Mouse (Mus musculus) thymus, adult 18-20 months (tissue): ENCODE data around the gene Vps33a.

Experiments used
- DNase-seq, 2 experiments: peaks; one replicate each; pipeline ENCODE4 v3.0.0; 2022; ENCODE audit warnings: mixed read lengths in 2 of 2

Vps33a gene

DNA sequence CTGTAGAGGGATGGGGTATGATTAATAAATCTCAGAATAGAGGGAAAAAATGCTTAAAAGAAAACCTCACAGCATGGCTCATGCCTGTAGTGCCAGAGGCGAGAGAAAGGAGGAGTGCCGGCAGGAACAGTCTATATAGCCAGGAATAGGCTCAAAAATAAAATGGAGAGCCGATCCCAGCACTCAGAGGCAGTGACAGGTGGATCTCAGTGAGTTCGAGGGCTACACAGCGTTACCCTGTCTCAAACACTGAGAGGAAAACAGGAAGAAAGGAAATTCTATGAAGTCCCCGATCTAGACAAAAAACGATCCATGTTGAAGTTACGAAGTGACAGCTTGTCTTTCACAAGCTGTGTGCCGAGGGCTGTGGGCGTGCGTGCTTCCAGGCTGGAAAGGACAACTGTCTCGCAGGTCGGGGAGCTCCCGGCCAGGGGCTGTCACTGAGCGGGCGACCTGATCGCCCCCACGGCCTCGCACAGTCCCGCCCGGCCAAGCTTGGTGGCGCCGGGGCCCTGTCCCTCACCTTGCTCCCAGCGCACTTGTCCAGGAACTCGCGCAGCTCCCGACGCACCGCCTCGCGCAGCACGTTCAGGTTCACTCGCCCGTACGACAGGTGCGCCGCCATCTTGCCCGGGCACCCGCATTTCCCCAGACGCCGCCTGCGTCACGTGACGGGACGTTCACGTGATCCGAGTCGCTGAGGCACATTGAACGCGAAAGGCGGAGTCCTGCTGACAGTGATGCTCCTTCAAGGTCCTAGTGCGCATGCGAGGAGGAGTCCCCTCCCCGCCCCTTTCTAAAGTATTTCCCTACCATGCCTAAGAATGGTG lies at the start of gene Vps33a:
Gene Vps33a, minus strand, starts transcription at position 682 of the 830 bp plus-strand sequence.
- peak; percentile 95 to 97 for DNase-seq

DNA sequence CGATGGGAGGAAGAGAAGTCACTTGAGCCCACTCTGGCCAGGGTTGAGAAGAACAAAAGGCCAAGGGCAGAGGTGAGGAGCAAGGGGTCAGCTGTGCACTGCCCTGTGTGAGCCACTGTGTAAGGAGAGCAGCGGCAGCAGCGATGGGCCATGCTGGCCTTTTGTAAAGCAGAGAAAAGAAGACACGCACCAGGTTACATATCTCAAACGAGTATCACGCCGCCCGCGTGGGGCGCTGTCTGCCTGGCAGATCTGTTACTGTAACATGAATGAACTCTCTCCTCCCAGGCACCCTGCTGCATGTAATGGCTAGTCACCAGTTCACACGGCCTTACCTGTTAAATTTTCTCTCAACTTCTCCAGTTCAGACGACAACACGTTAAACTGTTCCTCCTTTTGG lies 49.6 kb upstream of the Vps33a start:
- no peak for DNase-seq

DNA sequence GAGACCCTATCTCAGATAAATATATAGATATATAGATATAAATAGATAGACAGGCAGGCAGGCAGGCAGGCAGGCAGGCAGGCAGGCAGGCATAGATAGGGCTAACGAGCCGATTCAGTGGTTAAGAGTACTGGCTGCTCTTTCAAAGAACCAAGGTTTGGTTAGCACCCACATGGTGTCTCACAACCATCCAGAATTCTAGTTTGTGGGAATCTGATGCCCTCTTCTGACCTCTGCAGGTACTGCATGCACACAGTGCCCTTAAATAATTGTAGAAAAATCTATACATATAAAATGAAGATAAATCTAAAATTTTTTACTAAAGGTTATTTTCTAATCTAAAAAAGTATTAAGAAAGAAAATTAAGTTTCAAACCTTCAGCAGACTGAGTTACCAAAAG lies 45.7 kb upstream of the Vps33a start:
- DNase-seq = no peak

DNA sequence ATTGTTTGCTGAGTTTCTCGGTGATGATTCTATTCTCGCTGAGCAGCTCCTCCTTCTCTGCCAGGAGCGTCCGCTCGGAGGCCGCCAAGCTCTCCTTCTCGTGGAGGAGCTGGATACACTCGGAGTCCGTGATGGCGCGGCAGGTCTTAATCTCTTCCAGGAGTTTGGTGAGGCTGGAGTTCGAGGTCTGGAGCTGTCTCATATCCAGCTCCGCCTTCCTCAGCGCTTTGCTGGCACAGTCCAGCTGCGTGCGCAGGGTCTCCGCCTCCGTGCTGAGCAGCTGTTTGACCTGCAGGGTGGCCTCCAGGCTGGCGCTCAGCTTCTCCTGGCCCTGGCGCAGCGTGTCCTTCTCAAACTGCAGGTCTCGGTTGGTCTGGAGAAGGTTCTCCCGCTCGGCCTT lies 41.4 kb upstream of the Vps33a start:
- DNase-seq = no peak

DNA sequence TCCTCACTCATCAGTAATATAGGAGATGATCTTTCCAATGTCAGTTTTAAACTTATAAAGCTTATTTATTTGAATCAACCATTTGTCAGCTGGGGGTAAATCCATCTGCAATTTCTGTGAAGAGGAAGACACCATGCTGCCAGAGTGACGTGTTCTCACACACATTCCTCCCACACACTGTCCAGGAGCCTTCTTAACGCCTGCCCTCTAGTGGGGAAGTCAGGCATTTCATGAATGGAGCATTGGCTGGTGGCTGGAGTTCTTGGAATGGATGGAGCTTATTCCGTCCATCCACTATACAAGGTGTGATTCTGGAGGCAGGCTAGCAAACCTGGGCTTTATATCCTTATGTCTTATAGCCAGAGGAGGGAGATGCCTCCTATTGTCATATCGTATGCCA lies 37.0 kb upstream of the Vps33a start:
- no peak for DNase-seq

DNA sequence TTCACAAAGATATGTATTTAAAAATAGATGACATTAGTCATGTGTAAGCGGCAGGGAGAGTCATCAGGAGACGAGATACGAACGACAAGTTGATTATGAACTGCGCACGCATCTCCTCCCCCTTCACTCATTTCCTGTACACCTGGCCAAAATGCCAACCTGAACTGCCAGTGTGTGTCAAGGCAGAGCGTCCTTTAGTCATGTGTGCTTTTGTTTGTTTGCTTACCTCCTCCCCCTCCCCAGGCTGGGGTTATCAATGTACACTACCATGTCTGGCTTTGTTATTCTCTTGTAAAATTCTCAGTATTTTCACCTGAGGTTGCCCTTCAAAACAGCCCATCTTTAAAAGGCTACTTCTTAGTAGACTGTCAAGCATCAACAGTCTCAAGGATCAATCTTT lies 36.6 kb upstream of the Vps33a start:
- no peak for DNase-seq

DNA sequence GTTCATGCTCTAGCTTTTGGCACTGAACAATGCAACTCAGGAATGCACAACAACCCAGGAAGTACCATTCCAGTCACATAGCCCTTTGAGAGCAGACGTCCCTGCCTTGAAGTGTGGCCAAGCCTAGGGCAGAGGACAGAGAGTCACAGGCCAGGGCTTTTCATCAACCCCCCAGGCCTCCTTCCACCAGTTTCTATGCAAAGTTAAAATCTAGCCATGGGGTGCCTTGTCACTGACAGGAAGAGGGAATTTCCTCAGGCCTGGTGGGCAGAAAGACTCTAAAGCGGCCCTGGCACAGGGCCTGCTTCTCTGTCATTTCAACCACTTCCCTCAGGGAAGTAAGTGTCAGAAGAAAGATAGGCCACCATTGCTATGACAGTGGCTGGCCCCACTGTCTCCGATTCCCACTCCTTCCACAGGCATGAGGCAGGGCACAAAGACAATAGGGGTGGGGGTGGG lies 34.4 kb upstream of the Vps33a start:
- no peak for DNase-seq

DNA sequence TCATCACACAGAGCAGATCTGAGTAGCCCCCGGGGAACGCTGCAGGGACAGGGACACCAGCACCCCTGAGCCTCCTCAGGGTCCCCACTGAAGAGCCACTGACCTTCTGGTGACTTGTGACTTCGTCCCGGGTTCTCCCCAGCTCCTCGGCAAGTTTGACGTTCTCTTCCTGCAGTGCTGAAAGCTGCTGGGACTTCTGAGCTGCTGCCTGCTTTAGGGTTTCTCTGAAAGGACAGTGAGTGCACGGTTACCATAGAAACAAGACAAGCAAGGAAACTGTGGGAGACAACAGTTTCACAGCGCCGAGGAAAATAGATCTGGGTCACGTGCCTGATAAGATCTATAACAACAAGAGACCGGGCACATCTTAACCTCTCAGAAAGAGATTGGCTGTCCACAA lies 30.7 kb upstream of the Vps33a start:
- peak in 1 of 2 experiments; percentile 11 for DNase-seq

DNA sequence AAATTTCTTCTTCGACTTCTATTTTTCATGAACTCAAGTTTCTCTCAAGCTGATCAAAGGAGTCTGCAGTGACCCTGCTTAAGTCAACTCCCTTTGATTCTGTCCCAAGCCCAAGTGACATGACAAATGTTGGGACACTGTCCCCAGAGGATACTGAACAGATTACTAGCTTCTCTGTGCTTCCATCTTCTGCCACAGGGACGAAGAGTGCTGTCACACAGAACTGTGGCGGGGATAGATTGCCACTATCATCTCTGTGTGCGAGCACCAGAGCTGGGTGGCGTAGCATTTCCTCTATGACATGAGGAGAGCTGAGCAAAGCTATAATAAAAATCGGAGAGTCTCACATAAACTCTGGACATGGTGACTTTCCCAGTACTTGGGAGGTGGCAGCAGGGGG lies 29.3 kb upstream of the Vps33a start:
- no peak for DNase-seq

DNA sequence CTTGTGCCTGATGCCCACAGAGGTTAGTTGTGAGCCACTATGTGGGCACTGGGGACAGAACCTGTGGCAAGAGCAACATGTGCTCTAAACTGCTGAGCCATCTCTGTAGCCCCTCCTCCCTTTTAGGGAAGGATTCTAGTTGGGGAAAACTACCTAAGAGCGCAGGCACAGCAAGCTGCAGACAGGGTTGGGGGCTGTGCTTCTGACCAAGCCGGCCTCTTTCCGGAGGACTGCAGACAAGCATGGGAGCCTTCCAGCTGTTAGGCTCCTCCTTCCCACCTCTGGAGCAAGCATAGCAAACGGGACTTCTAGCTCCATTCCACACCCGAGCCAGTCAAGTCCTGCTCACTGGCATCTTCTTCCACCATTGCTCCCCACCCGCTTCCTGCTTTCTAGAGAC lies 26.5 kb upstream of the Vps33a start:
- DNase-seq = no peak

DNA sequence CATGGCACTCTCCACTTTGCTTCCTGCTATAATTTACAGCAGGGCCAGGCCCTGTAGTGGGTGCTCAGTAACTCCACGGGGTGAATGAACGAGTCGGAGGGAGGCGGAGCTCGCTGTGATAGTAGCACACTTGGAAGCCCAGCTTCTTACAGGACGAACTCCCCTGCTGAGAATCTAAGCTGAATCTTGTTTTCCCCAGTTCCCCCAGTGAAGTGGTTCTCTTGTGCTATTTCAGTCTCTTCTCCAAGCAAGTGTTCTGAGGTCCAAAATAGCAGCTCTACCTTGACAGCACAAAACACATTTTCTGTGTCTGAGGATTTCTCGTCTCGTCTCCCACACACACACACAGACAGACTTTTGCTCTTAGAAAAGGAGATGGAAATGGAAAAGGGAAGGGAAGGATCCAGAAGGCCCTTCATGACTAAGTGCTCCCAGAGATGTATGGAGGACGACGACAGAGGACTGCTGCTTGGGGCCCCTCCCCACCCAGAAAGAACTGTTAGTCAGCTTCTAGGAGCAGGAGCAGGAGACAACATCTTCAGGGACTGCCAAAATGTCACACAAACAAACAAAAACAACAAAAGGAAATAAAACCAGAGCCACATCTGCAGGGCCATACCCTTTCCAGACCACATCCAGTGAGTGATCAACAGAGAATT lies 20.9 kb upstream of the Vps33a start:
- DNase-seq = no peak

DNA sequence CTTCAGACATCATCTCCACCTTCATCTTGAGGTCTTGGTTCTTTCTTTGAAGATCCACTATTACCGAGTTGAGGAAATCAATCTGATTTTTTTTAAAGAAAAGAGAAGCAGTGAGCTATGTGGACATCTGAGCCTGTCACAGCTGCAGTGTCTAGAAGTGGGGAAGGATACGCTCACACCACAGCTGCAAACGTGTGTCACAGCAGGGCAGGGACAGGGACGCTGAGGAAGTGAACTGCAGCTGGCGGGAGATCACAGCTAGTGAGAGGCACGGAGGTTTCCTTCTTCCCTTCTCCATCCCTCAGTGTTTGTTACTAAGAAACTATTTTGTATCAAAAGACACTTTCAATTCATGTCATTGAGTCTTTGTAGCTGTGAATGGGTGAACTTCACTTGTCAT lies 7.2 kb upstream of the Vps33a start:
- no peak for DNase-seq

DNA sequence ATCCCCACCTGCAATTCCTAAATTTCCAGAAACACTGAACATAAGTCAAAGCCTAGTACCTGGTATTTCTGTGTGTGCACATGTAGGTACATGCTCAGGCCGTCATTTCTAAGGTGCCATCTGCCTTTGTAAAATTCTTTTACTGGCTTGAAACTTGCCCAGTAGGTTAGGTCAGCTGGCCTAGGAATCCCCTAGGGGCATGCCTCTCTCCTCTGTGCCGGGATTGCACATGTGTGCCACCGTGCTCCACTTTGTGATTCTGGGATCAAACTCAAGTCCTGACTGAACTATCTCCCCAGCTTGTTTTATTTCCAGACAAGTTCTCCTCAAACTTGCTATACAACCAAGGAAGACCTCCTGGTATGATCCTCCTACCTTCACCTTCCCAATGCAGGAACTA lies 3.9 kb upstream of the Vps33a start:
- DNase-seq = no peak

DNA sequence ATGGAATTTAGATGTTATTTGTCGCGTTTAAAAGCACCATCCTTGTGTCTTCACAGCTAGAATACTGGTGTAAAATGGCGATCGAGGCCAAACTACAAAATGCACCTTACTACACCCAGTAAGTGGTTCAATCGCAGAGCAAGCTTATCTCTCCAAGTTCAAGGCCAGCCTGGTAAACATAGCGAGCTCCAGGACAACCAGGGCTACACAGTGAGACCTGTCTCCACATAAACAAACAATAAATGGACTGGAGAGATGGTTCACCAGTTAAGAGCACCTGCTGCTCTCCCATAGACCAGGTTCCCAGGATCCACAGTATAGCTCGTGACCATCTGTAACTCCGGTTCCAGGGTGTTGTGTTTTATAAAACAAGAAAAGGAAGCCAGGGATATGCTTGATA lies 524 bp upstream of the Vps33a start:
- no peak for DNase-seq

DNA sequence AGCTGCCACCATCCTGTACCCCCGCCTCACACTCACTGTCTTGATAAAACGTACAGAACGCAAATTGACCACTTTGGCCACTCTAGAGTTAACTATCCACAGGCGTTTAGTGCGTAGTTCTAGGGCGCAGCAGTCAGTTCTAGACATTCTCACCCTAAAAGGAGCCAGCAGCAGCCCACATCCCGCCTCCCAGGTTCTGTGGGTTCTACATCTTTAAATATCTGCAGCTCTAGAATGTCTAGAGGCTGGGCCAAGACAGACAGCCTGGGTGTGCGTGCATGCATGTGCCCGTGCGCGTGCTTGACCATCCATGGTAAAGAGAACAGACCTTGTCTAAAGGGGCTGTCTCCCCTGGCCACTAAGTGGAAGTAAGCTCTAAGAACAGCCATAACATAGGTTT lies 11.7 kb downstream of the Vps33a start:
- DNase-seq = no peak

DNA sequence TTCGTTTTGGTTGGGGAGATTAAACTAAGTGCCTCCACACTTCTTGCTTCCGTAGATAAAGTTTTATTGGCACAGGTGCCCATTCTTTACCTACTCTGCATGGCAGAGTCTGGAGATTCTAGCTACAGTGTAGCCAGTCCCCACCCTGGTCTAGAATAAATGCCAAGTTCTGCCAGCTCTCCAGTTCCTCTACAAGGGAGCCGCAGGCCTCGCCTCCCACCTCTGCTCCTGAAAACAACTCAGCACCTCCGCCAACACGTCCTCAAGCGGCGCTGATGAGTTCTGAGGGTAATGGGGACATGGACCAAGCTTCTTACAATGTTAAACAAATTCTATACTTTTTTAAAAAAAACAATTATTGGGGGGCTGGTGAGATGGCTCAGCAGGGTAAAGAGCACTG lies 13.2 kb downstream of the Vps33a start:
- DNase-seq = no peak

DNA sequence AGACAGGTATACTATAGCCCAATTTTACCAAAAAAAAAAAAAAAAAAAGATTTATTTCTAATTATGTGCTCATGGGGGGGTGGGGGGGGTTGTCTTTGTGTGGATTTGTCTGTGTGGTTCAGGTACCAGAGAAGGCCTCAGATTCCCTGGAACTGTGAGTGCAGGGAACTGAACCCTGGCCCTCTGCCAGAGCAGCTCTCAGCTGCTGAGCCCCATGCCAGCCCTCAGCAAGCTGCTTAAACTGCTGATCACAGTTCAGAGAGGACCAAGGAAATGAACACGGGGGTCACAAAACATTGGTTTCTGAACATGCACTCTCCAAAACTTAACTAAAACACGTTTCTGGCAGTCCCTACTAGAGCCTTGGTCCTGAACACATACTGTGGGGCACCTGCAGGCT lies 16.4 kb downstream of the Vps33a start:
- DNase-seq = no peak

DNA sequence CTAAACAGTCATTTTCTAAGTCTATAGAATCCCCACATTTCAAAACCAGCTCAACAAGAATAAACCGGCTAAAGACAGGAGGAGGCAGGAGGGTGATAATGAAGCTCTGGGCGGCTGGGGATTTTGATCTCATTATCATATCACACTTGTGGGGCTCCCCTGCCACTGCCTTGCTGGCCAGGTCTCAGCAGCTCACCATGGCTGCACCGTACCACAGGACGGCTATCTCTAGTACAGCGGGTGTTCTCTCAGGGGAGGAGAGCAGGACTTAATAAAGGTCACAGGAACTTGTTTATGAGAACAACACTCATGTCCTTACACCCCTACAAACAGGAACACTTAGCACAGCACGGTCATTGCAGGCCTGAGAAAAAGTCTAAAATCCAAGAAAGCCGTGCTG lies 17.1 kb downstream of the Vps33a start:
- DNase-seq = no peak

DNA sequence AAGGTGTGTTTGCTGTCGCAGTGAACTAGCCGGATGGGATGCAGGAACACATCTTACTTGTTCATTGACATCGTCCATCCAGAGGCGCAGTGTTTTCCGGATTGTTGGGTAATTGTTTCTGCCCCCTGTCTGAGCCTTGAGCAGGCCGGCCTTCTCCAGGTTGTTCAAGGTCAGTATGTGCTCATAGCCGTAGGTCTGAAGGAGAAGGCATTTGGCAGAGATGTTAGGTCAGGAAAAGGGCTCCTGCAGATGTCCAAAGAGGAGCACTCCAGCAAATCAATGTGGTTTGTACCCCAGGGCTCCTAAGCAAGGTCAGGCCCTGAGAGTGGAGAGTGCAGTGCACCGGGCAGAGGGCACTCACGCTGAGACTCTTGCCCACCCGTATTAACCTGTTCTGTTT lies 39.0 kb downstream of the Vps33a start:
- no peak for DNase-seq

DNA sequence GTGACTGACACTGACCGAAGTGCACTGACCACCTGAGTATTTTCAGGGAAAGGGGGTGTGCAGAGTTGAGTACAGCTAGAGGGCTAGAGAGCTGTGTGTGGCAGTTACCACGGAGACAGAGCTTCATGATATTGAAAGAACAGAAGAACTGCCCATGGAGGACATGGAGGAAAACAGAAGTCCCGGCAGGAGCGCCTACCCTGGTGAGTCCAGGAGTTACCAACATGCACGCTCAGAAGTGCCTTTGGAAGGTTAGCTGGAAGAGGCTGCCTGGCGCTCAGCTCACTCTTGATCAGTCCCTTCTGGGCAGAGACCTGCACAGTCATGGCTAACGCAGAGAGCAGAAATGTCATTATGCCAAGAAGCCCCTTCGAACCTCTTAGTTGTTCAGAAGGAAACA lies 42.8 kb downstream of the Vps33a start:
- peak in 1 of 2 experiments; percentile 1 for DNase-seq

DNA sequence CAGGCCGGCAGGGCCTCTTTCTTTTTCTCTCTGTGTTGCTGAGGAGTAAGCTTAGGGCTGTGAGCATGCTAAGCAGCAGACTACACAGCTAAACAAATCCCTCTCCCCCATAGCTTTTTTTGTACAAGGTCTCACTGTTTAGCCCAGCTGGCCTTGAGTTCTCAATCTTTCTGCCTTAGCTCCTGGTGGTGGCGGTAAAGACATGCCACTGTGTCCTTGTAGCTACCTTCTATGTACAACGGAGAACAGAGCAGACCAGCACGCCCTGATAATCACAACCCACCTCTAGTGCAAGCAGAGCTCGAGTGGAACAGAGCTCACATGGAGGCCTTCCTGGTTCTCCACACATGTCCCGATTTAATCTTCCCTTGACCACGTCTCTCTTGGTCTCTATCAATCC lies 44.2 kb downstream of the Vps33a start:
- peak in 1 of 2 experiments; percentile 0 for DNase-seq

DNA sequence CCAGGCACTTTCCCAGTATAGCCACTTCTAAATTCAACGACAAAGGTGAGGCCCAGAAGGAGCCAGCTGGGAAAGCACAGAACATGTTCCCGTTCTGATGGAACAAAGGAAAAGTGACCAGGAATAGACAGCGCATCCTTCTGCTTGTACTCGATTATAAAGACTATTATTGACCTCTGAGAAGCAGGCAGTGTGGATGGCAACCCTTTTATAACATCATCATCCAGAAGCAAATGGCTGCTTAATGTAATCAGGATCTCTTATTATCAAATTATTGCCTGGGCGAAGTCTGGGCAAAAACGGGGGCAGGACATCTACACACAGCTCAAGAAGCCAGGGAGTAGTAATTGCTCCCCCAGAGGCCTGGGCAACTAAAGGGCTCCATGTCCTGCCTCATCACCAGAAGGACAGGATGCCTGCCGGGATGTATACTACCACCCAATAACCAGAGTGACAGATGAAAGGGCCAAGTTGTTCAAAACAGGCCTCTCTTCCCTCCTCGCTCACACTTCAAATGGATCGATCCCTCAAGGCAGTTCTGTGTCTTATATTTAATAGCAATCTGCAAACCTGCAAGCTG lies 46.8 kb downstream of the Vps33a start:
- peak in 1 of 2 experiments; percentile 1 for DNase-seq

DNA sequence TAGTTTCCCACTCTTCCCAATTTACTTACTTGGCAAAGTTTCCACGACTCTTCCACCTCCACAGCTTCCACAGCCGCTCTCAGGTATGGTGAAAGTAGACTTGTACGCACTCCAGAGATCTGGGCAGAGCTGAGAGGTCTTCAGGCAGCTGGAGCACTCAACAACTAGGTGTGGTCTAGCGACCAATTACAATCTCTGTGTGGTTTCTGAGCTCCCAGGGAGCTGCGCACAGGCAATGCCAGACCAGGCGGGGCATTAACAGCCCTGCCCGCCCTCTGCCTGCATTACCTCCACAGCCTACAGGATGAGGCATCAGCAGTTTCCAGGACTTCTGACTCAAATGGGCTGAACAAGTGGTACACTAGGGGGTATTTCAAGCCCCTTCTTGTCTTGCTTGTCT lies 47.6 kb downstream of the Vps33a start, which contains the start of gene Gm49027:
Gene Gm49027, minus strand, starts transcription at position 208 of the 400 bp plus-strand sequence.
- peak in 1 of 2 experiments; percentile 3 for DNase-seq

DNA sequence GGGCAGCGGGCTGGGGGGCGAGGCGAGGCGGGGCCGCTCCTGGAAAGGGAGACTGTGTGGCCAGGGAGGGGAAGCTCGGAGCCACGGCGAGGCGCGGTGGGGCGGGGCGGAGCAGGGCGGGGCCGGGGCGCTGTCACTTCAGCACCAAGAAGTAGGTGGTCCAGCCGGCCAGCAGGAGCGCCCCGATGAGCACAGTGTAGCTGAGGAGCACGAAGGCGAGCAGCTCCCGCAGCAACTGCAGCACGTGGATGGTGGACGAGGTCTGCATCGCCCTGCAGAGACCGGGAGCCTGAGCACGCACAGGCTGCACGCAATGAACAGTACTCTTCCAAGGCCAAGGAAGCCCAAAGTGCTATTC lies 48.5 kb downstream of the Vps33a start:
- no peak for DNase-seq
